Mouse (Mus musculus) hindbrain, embryonic 12.5 days (tissue): ENCODE results near the gene Pcp4l1. TPM values are rescaled to one million over a fixed set of nuclear protein-coding genes. Genes with fewer than 3 reads are reported as not detected.

Experiments used
- ATAC-seq: fragments of 200-750 bp; cut with Nextera tagmentation; 2 replicates; pipeline ENCODE4 v1.8.0; 2017; ENCODE audit warnings: moderate TSS enrichment; ENCODE audit not compliant: low FRiP score
- H3K27ac ChIP-seq: fragments of 300-500 bp; sonication (generic); 2 replicates; pipeline ENCODE4 v1.5.1; 2016; ENCODE audit warnings: mild to moderate bottlenecking
- H3K27me3 ChIP-seq: fragments of 300-500 bp; sonication (generic); 2 replicates; pipeline ENCODE4 v1.6.1; 2016; ENCODE audit warnings: mild to moderate bottlenecking
- H3K36me3 ChIP-seq: fragments of 300-500 bp; sonication (generic); 2 replicates; pipeline ENCODE4 v1.6.1; 2016; ENCODE audit warnings: mild to moderate bottlenecking
- H3K4me1 ChIP-seq: fragments of 300-500 bp; sonication (generic); 2 replicates; pipeline ENCODE4 v1.6.1; 2016
- H3K4me2 ChIP-seq: fragments of 300-500 bp; sonication (generic); replicated peaks from 2 replicates; pipeline ENCODE4 v1.6.1; 2016; ENCODE audit warnings: mild to moderate bottlenecking
- H3K4me3 ChIP-seq: fragments of 300-500 bp; sonication (generic); 2 replicates; pipeline ENCODE4 v1.5.1; 2016; ENCODE audit warnings: mild to moderate bottlenecking
- H3K9ac ChIP-seq: fragments of 300-500 bp; sonication (generic); 2 replicates; pipeline ENCODE4 v1.6.1; 2016; ENCODE audit warnings: mild to moderate bottlenecking, moderate library complexity
- H3K9me3 ChIP-seq: fragments of 300-500 bp; sonication (generic); replicated peaks from 2 replicates; pipeline ENCODE4 v1.6.1; 2016; ENCODE audit warnings: mild to moderate bottlenecking
- WGBS: fragments of 180-500 bp; shearing (Covaris S2); methylation state at CpG from one replicate; pipeline ENCODE4 v1.1.7; 2016; 5-methylcytosine and 5-hydroxymethylcytosine counted together
- polyA plus RNA-seq: library from polyadenylated mRNA; unstranded; fragments of >200 nt; fragmentation: Nextera tagmentation; extraction: Ambion mirVana; gene quantifications from 2 replicates; pipeline ENCODE4 v1.2.1, GENCODE M21; 2016

The Pcp4l1 gene
- polyA plus RNA-seq, 1 experiment from 2014 or later = 22.8 TPM

DNA sequence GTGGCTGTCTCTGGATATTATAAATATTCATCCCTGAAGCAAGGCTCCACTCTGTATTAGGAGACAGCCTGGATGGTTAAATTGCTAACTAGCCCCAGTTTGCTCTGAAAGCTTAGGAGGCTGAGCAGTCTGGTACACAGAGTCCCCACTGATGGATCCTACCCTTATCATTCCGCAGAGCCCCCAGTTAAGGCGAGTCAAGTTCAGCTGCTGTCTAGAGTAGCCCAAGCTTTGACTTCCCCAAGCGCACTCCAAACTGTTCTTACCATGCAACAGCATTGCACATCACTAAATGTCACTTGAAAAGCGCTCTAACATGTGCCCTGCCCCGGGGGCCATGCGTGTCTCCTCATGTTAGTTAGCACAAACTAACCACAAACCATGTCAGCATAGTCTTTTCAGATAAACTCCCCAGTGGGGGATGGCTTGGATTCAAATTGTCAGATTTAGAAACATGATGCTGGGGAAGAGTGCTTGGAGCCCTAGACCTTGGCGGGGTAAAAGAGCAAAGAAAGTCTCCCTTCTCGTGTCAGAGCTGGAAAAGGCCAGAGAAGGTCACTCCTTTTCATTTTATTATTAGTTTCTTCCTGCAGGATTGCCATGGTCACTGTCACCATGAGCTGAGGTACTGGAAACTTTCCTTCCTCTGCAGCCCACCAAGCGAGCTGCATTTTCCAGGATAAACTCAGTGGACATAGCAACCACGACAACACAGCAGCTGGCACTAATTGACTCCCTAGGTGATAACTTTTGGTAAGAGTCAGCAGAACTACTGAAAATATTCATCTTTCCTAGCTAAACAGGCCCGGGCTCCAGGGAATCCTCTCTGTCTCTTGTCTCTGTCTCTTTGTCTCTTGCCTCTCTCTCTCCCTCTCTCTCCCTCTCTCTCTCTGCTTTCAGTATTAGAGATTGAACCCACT, 1.9 kb downstream of the Pcp4l1 start:
- 0 out of 2 replicates have a peak overlapping the region, but pooled peaks have one; percentile 14 for H3K4me3 ChIP-seq
- 0 out of 2 replicates have a peak, but pooled peaks have one; percentile 16 for ATAC-seq
- H3K27ac ChIP-seq = peak overlapping the region; percentile 49
- 22% methylated on average over 11 of the region's 11 CpGs for WGBS
- H3K4me2 ChIP-seq = peak overlapping the region; percentile 92
- no peaks in the 10 kb centered on the region for H3K9me3 ChIP-seq
- no peaks in the 10 kb centered on the region for H3K36me3 ChIP-seq
- peaks cover 57% of the 10 kb centered on the region for H3K27me3 ChIP-seq
- no peak overlapping the region for H3K9ac ChIP-seq
- peaks cover 38% of the 10 kb centered on the region for H3K4me1 ChIP-seq

GRCm38 (mm10) chr1:171193093-171193840, 2.8 kb downstream of the Pcp4l1 start:
- H3K36me3 ChIP-seq = no peaks in the 10 kb centered on the region
- H3K9me3 ChIP-seq = no peaks in the 10 kb centered on the region
- peaks cover 53% of the 10 kb centered on the region for H3K27me3 ChIP-seq
- H3K27ac ChIP-seq = peak overlapping the region; percentile 49
- peaks cover 46% of the 10 kb centered on the region for H3K4me1 ChIP-seq
- H3K4me3 ChIP-seq = peak overlapping the region; percentile 14; the same call in 1 of the 2 replicates
- peak overlapping the region; percentile 48 for H3K4me2 ChIP-seq
- peak; percentile 51 for ATAC-seq
- no peak overlapping the region for H3K9ac ChIP-seq
- WGBS = 3% methylated on average over 18 of the region's 18 CpGs

GRCm38 (mm10) chr1:171192283-171192682, 3.8 kb downstream of the Pcp4l1 start:
- H3K9ac ChIP-seq = no peak overlapping the region
- no peak overlapping the region for H3K27ac ChIP-seq
- H3K36me3 ChIP-seq = no peaks in the 10 kb centered on the region
- no peak for ATAC-seq
- WGBS = 49% methylated on average over 10 of the region's 10 CpGs
- H3K4me1 ChIP-seq = peaks cover 49% of the 10 kb centered on the region
- H3K9me3 ChIP-seq = no peaks in the 10 kb centered on the region
- no peak overlapping the region for H3K4me2 ChIP-seq
- H3K27me3 ChIP-seq = peaks cover 49% of the 10 kb centered on the region
- H3K4me3 ChIP-seq = no peak overlapping the region

DNA sequence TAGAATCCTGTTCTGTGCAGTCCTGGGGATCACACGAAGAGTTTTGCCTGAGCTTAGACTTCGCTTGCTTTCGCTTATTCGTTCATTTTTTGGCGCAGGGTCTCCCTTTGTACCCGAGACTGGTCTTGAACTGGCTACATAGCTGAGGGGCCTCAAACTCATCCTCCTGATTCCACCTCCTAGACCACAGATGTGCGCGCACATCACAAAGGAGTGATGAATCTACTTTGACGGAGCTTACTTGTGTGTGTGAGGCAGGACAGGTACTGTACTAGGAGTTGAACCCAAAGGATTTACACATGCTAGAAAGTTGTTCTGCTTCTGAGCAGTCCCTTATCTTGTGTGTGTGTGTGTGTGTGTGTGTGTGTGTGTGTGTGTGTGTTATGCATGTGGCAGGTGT, 5.2 kb downstream of the Pcp4l1 start:
- Histone ChIP-seq H3K4me2 (no peak overlapping the region), H3K9ac (no peak overlapping the region), H3K9me3 (no peaks in the 10 kb centered on the region), H3K36me3 (no peaks in the 10 kb centered on the region), H3K4me1 (peaks cover 47% of the 10 kb centered on the region), H3K27ac (no peak overlapping the region), H3K27me3 (peaks cover 36% of the 10 kb centered on the region), H3K4me3 (no peak overlapping the region)
- ATAC-seq = no peak
- WGBS = 91% methylated on average over 9 of the region's 9 CpGs

- 27% methylated on average over 14 of the region's 14 CpGs for WGBS
- ATAC-seq = 0 out of 2 replicates have a peak, but pooled peaks have one; percentile 38
Observed at GRCm38 (mm10) chr1:171189476-171190114, 6.5 kb downstream of the Pcp4l1 start.

GRCm38 (mm10) chr1:171189046-171189445, 7.0 kb downstream of the Pcp4l1 start:
- Histone ChIP-seq H3K4me3 (no peak overlapping the region), H3K9ac (no peak overlapping the region), H3K4me1 (peaks cover 33% of the 10 kb centered on the region), H3K36me3 (no peaks in the 10 kb centered on the region), H3K4me2 (no peak overlapping the region), H3K27ac (0 out of 2 replicates have a peak overlapping the region, but pooled peaks have one; percentile 6), H3K27me3 (peaks cover 19% of the 10 kb centered on the region), H3K9me3 (no peaks in the 10 kb centered on the region)
- no peak; the same call in 1 of the 2 replicates for ATAC-seq
- WGBS = 11% methylated on average over 8 of the region's 8 CpGs

More at GRCm38 (mm10) chr1:171189476-171190114, 6.5 kb downstream of the Pcp4l1 start:
- H3K4me2 ChIP-seq = no peak overlapping the region
- no peaks in the 10 kb centered on the region for H3K9me3 ChIP-seq
- H3K36me3 ChIP-seq = no peaks in the 10 kb centered on the region
- H3K27me3 ChIP-seq = peaks cover 24% of the 10 kb centered on the region
- H3K4me3 ChIP-seq = no peak overlapping the region
- no peak overlapping the region for H3K9ac ChIP-seq
- no peak overlapping the region for H3K27ac ChIP-seq
- H3K4me1 ChIP-seq = peaks cover 38% of the 10 kb centered on the region

- peaks cover 23% of the 10 kb centered on the region for H3K4me1 ChIP-seq
- H3K4me3 ChIP-seq = no peak overlapping the region
- H3K4me2 ChIP-seq = no peak overlapping the region; the same call in 1 of the 2 replicates
Observed at GRCm38 (mm10) chr1:171187851-171188700, 8.0 kb downstream of the Pcp4l1 start.

GRCm38 (mm10) chr1:171185655-171186054, 10.4 kb downstream of the Pcp4l1 start:
- H3K4me3 ChIP-seq = no peak overlapping the region
- 0 out of 2 replicates have a peak, but pooled peaks cover 3% of the 10 kb centered on the region for H3K27me3 ChIP-seq
- peaks cover 14% of the 10 kb centered on the region for H3K4me1 ChIP-seq
- ATAC-seq = no peak
- no peak overlapping the region; the same call in 1 of the 2 replicates for H3K9ac ChIP-seq
- H3K27ac ChIP-seq = no peak overlapping the region
- 73% methylated on average over 8 of the region's 8 CpGs for WGBS
- no peaks in the 10 kb centered on the region for H3K9me3 ChIP-seq
- no peaks in the 10 kb centered on the region for H3K36me3 ChIP-seq
- H3K4me2 ChIP-seq = no peak overlapping the region

More at GRCm38 (mm10) chr1:171187851-171188700, 8.0 kb downstream of the Pcp4l1 start:
- H3K27ac ChIP-seq = 0 out of 2 replicates have a peak overlapping the region, but pooled peaks have one; percentile 5
- WGBS = 30% methylated on average over 13 of the region's 13 CpGs
- no peak overlapping the region for H3K9ac ChIP-seq
- H3K36me3 ChIP-seq = no peaks in the 10 kb centered on the region
- ATAC-seq = no peak
- peaks cover 13% of the 10 kb centered on the region for H3K27me3 ChIP-seq
- H3K9me3 ChIP-seq = no peaks in the 10 kb centered on the region

- Histone ChIP-seq H3K4me2 (no peak overlapping the region), H3K4me3 (no peak overlapping the region), H3K4me1 (peaks cover 12% of the 10 kb centered on the region), H3K9ac (no peak overlapping the region), H3K27ac (no peak overlapping the region), H3K27me3 (no peaks in the 10 kb centered on the region), H3K36me3 (no peaks in the 10 kb centered on the region), H3K9me3 (no peaks in the 10 kb centered on the region)
- 89% methylated on average over 7 of the region's 7 CpGs for WGBS
- ATAC-seq = no peak
Observed at GRCm38 (mm10) chr1:171184314-171184713, 11.8 kb downstream of the Pcp4l1 start.

- H3K4me2 ChIP-seq = no peak overlapping the region
- no peaks in the 10 kb centered on the region for H3K27me3 ChIP-seq
- H3K4me1 ChIP-seq = peaks cover 6% of the 10 kb centered on the region
- WGBS = 73% methylated on average over 3 of the region's 3 CpGs
- no peak for ATAC-seq
- no peak overlapping the region for H3K27ac ChIP-seq
- no peak overlapping the region for H3K9ac ChIP-seq
- no peak overlapping the region for H3K4me3 ChIP-seq
- H3K36me3 ChIP-seq = no peaks in the 10 kb centered on the region
- H3K9me3 ChIP-seq = no peaks in the 10 kb centered on the region
Observed at GRCm38 (mm10) chr1:171183620-171184019, 12.4 kb downstream of the Pcp4l1 start.

DNA sequence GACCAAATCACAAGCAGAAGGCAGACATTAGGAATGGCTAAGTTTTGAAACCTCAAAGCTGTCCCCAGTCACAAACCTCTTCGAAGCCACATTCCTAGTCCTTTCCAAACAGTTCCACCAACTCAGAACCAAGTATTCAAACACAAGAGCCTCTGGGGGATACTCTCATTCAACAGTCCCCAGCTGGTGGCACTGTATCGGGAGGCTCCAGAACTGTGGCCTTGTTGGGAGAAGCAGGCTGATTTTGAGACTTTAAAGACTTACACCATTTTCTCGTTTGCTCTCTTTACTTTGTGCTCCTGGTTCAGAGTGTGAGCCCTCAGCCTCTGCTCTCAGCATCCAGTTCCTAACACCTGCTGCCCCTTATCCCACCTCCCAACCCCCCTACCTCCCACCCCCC, 13.0 kb downstream of the Pcp4l1 start:
- no peak for ATAC-seq
- Histone ChIP-seq H3K27ac (no peak overlapping the region), H3K9ac (no peak overlapping the region), H3K4me3 (no peak overlapping the region), H3K36me3 (no peaks in the 10 kb centered on the region), H3K4me1 (peaks cover under 1% of the 10 kb centered on the region), H3K9me3 (no peaks in the 10 kb centered on the region), H3K4me2 (no peak overlapping the region), H3K27me3 (no peaks in the 10 kb centered on the region)
- 82% methylated on average over 3 of the region's 3 CpGs for WGBS
